Mouse (Mus musculus) heart, embryonic 13.5 days (tissue): ENCODE measurements around the gene Rnf126. TPM values are rescaled to one million over a fixed set of nuclear protein-coding genes. Genes with fewer than 3 reads are reported as not detected.
"Not testable (repeated sequence)": the region's sequence is repeated elsewhere in the genome, so short reads cannot be mapped to it uniquely, and the experiment has no call there.

Experiments
- ATAC-seq: fragments of 200-750 bp; cut with Nextera tagmentation; 2 replicates; pipeline ENCODE4 v1.8.0; 2017; ENCODE audit warnings: moderate TSS enrichment; ENCODE audit not compliant: insufficient number of reproducible peaks, low FRiP score, low TSS enrichment; ENCODE audit errors: extremely low read depth
- H3K27ac ChIP-seq: fragments of 300-500 bp; sonication (generic); replicated peaks from 2 replicates; pipeline ENCODE4 v1.5.1; 2015; ENCODE audit warnings: moderate library complexity, mild to moderate bottlenecking, inconsistent platforms
- H3K27me3 ChIP-seq: fragments of 300-500 bp; sonication (generic); replicated peaks from 2 replicates; pipeline ENCODE4 v1.6.1; 2015; ENCODE audit warnings: mild to moderate bottlenecking, inconsistent platforms
- H3K36me3 ChIP-seq: fragments of 300-500 bp; sonication (generic); 2 replicates; pipeline ENCODE4 v1.6.1; 2015; ENCODE audit warnings: mild to moderate bottlenecking, inconsistent platforms
- H3K4me1 ChIP-seq: fragments of 300-500 bp; sonication (generic); 2 replicates; pipeline ENCODE4 v1.6.1; 2015; ENCODE audit warnings: inconsistent platforms
- H3K4me2 ChIP-seq: fragments of 300-500 bp; sonication (generic); 2 replicates; pipeline ENCODE4 v1.6.1; 2015; ENCODE audit warnings: inconsistent platforms, mild to moderate bottlenecking, moderate library complexity
- H3K4me3 ChIP-seq: fragments of 300-500 bp; sonication (generic); 2 replicates; pipeline ENCODE4 v1.5.1; 2015; ENCODE audit warnings: moderate library complexity, mild to moderate bottlenecking, inconsistent platforms
- H3K9ac ChIP-seq: fragments of 300-500 bp; sonication (generic); 2 replicates; pipeline ENCODE4 v1.6.1; 2015; ENCODE audit warnings: inconsistent platforms, mild to moderate bottlenecking, moderate library complexity
- H3K9me3 ChIP-seq: fragments of 300-500 bp; sonication (generic); 2 replicates; pipeline ENCODE4 v1.6.1; 2016; ENCODE audit warnings: inconsistent platforms
- WGBS: fragments of 180-500 bp; shearing (Covaris S2); methylation state at CpG from one replicate; pipeline ENCODE4 v1.1.7; 2015; ENCODE audit warnings: mixed read lengths; 5-methylcytosine and 5-hydroxymethylcytosine counted together
- polyA plus RNA-seq: library from polyadenylated mRNA; unstranded; fragments of >200 nt; fragmentation: Nextera tagmentation; extraction: Ambion mirVana; gene quantifications from 2 replicates; pipeline ENCODE4 v1.2.1, GENCODE M21; 2015

The Rnf126 gene
- polyA plus RNA-seq, 1 experiment from 2014 or later: 61.4 TPM

- H3K27me3 ChIP-seq: no peaks in the 10 kb centered on the region
- peaks cover 37% of the 10 kb centered on the region for H3K36me3 ChIP-seq
- peaks cover 42% of the 10 kb centered on the region for H3K4me1 ChIP-seq
- no peak overlapping the region for H3K4me3 ChIP-seq
- peak overlapping the region; percentile 63 for H3K9ac ChIP-seq
- WGBS: 70% methylated on average over 7 of the region's 7 CpGs
- ATAC-seq: no peak
- H3K27ac ChIP-seq: no peak overlapping the region
- H3K9me3 ChIP-seq: no peaks in the 10 kb centered on the region
- H3K4me2 ChIP-seq: no peak overlapping the region
These were observed 2.5 kb downstream of the Rnf126 start for GRCm38 (mm10) chr10:79764234-79764633.

DNA sequence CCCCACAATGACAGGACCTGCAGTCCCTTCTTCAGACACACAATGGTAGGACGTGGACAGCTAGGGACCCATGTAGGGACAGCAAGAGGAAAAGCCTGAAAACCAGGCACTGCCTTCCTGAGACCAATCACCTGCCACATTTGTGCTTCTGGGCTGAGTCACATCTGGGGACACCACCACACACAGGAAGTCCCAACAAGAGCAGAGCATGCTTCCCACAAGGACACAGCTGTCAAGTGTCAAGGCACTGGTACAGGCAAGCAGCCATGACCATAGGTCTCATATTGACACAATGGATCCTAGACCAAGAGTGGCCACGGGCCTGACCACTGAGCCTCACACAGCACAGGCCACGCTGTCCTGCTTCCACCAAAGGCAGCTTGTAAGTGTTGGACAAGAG lies 3.9 kb downstream of the Rnf126 start:
- 0 out of 2 replicates have a peak overlapping the region, but pooled peaks have one; percentile 6 for H3K9ac ChIP-seq
- 88% methylated on average over 3 of the region's 3 CpGs for WGBS

DNA sequence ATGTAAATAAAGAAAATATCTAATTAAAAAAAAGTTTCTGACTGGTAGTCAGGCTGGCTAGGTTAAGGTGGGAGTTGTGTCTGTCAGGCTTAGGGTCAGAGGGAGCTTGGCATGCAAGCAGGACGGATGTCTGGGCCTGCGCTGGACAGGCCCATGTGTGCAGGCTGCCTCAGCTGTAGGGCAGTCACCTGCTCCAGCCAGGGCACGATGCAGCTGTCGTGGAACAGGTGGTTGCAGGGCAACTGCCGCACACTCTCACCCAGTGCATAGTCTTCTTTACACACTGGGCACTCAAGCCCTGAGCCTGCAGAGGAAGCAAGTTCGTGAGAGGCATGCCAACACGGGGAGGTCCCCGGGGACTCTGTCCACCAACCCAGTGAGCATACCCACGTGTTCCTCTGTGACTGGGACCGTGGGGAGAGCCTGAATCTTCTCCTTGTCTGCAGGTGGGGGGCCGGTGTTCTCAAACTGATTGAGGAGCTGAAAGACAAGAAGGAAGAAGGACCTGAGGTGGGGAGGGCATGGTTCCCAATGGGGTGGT lies 6.1 kb downstream of the Rnf126 start:
- no peak for ATAC-seq
- Histone ChIP-seq H3K4me1 (peaks cover 27% of the 10 kb centered on the region), H3K4me3 (no peak overlapping the region), H3K36me3 (peaks cover 71% of the 10 kb centered on the region), H3K4me2 (no peak overlapping the region), H3K27me3 (peaks cover under 1% of the 10 kb centered on the region; the same call in 1 of the 2 replicates), H3K27ac (no peak overlapping the region), H3K9ac (no peak overlapping the region), H3K9me3 (no peaks in the 10 kb centered on the region)
- WGBS: 90% methylated on average over 11 of the region's 11 CpGs

More for the DNA sequence above, 3.9 kb downstream of the Rnf126 start:
- Histone ChIP-seq H3K36me3 (peaks cover 50% of the 10 kb centered on the region), H3K4me2 (no peak overlapping the region), H3K27me3 (no peaks in the 10 kb centered on the region), H3K27ac (no peak overlapping the region), H3K4me1 (peaks cover 37% of the 10 kb centered on the region), H3K4me3 (no peak overlapping the region), H3K9me3 (no peaks in the 10 kb centered on the region)
- no peak for ATAC-seq

GRCm38 (mm10) chr10:79759675-79760074 lies 7.1 kb downstream of the Rnf126 start:
- not testable (repeated sequence) for H3K9ac ChIP-seq, H3K27me3 ChIP-seq, H3K4me2 ChIP-seq, H3K27ac ChIP-seq, ATAC-seq, H3K9me3 ChIP-seq, H3K4me3 ChIP-seq
- H3K36me3 ChIP-seq: peaks cover 73% of the 10 kb centered on the region
- H3K4me1 ChIP-seq: peaks cover 23% of the 10 kb centered on the region
- 90% methylated on average over 1 of the region's 1 CpGs for WGBS

GRCm38 (mm10) chr10:79756660-79757059 lies 10.1 kb downstream of the Rnf126 start:
- Histone ChIP-seq H3K4me3 (no peak overlapping the region), H3K4me2 (no peak overlapping the region), H3K27ac (no peak overlapping the region), H3K4me1 (peaks cover 7% of the 10 kb centered on the region), H3K27me3 (peaks cover 4% of the 10 kb centered on the region), H3K36me3 (peaks cover 59% of the 10 kb centered on the region), H3K9ac (no peak overlapping the region), H3K9me3 (no peaks in the 10 kb centered on the region)
- WGBS: 88% methylated on average over 24 of the region's 24 CpGs
- ATAC-seq: no peak

- ATAC-seq: no peak
- Histone ChIP-seq H3K36me3 (peaks cover 51% of the 10 kb centered on the region), H3K4me2 (no peak overlapping the region), H3K27ac (no peak overlapping the region), H3K27me3 (peaks cover 4% of the 10 kb centered on the region), H3K4me1 (peaks cover 7% of the 10 kb centered on the region), H3K9ac (no peak overlapping the region), H3K9me3 (no peaks in the 10 kb centered on the region), H3K4me3 (no peak overlapping the region)
- WGBS: 77% methylated on average over 3 of the region's 3 CpGs
These were observed 10.9 kb downstream of the Rnf126 start for GRCm38 (mm10) chr10:79755854-79756253.

DNA sequence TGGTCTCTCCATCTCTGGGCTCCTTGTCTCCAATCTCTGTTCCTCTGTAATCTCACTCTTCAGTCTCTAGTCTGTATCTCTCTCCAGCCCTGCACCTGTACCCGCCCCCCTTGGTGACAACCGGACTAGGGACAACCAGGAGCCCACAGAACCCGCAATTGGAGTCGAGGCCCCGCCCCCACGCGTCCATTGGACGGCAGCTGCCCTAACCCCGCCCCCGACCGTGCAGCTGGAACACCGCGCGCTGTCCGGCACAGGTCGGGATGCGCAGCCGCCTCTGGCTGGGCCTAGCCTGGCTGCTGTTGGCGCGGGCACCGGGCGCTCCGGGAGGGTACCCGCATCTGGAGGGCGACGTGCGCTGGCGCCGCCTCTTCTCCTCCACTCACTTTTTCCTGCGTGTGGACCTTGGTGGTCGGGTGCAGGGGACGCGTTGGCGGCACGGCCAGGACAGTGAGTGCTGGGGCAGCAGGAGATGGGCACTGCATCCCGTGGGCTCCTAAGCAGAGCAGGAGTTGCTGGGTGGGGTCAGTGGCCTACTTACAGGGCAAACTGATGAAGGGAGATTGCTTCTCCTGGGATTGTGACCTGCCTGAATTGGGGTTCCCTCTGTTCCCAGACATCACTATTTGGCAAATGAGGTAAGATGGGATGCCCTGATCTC lies 11.8 kb downstream of the Rnf126 start, which contains the start of gene Fgf22:
Gene Fgf22, plus strand, starts transcription at position 221 of the 661 bp plus-strand sequence.
- Histone ChIP-seq H3K9me3 (no peaks in the 10 kb centered on the region), H3K4me3 (peak within 1 kb of the TSS; percentile 45), H3K27me3 (peaks cover 4% of the 10 kb centered on the region), H3K36me3 (peaks cover 43% of the 10 kb centered on the region), H3K4me2 (peak within 1 kb of the TSS; percentile 74), H3K27ac (no peak within 1 kb of the TSS), H3K4me1 (peaks cover 7% of the 10 kb centered on the region), H3K9ac (peak within 1 kb of the TSS; percentile 73)
- peak; percentile 52 for ATAC-seq
- WGBS: 4% methylated on average over 36 of the region's 36 CpGs

- H3K36me3 ChIP-seq: peaks cover 12% of the 10 kb centered on the region
- WGBS: 71% methylated on average over 6 of the region's 6 CpGs
- no peaks in the 10 kb centered on the region; the same call in 1 of the 2 replicates for H3K27me3 ChIP-seq
- ATAC-seq: no peak
- no peak overlapping the region for H3K4me3 ChIP-seq
- no peak overlapping the region for H3K4me2 ChIP-seq
- peaks cover 13% of the 10 kb centered on the region for H3K4me1 ChIP-seq
- H3K9ac ChIP-seq: no peak overlapping the region
- H3K9me3 ChIP-seq: no peaks in the 10 kb centered on the region
- no peak overlapping the region for H3K27ac ChIP-seq
These were observed 18.3 kb downstream of the Rnf126 start for GRCm38 (mm10) chr10:79748496-79748895.

- H3K4me3 ChIP-seq: peak overlapping the region; percentile 38
- H3K4me2 ChIP-seq: peak overlapping the region; percentile 67
- 25% methylated on average over 6 of the region's 6 CpGs for WGBS
- H3K9me3 ChIP-seq: no peaks in the 10 kb centered on the region
- H3K27me3 ChIP-seq: no peaks in the 10 kb centered on the region; the same call in 1 of the 2 replicates
- 0 out of 2 replicates have a peak overlapping the region, but pooled peaks have one; percentile 5 for H3K27ac ChIP-seq
- peaks cover 13% of the 10 kb centered on the region for H3K4me1 ChIP-seq
- ATAC-seq: no peak
- peak overlapping the region; percentile 69 for H3K9ac ChIP-seq
- H3K36me3 ChIP-seq: peaks cover 29% of the 10 kb centered on the region
These were observed 20.0 kb downstream of the Rnf126 start for GRCm38 (mm10) chr10:79746774-79747151.

- H3K4me1 ChIP-seq: peaks cover 13% of the 10 kb centered on the region
- peaks cover 4% of the 10 kb centered on the region for H3K9me3 ChIP-seq
- H3K4me3 ChIP-seq: peak within 1 kb of the TSS; percentile 57
- no peaks in the 10 kb centered on the region for H3K27me3 ChIP-seq
- peak within 1 kb of the TSS; percentile 5; the same call in 1 of the 2 replicates for H3K27ac ChIP-seq
- peak; percentile 90 for ATAC-seq
- peaks cover 36% of the 10 kb centered on the region for H3K36me3 ChIP-seq
- H3K9ac ChIP-seq: peak within 1 kb of the TSS; percentile 75
- 3% methylated on average over 38 of the region's 38 CpGs for WGBS
- peak within 1 kb of the TSS; percentile 67 for H3K4me2 ChIP-seq
These were observed 20.6 kb downstream of the Rnf126 start, which contains the start of gene Polrmt for GRCm38 (mm10) chr10:79745898-79746773. Gene Polrmt (minus strand): TSS chr10:79746581.

GRCm38 (mm10) chr10:79745411-79745810 lies 21.3 kb downstream of the Rnf126 start:
- 85% methylated on average over 3 of the region's 3 CpGs for WGBS
- Histone ChIP-seq H3K9ac (peak overlapping the region; percentile 75; the same call in 1 of the 2 replicates), H3K27ac (no peak overlapping the region), H3K27me3 (no peaks in the 10 kb centered on the region), H3K36me3 (peaks cover 43% of the 10 kb centered on the region), H3K9me3 (peaks cover 11% of the 10 kb centered on the region), H3K4me1 (peaks cover 13% of the 10 kb centered on the region), H3K4me2 (peak overlapping the region; percentile 67), H3K4me3 (peak overlapping the region; percentile 57)
- no peak for ATAC-seq
